Comparison of ENCODE assay signal across 7 mouse cellular contexts in genomic region chr2:168154090-168154881, GRCm38 (mm10). TPM values are rescaled to one million over a fixed set of nuclear protein-coding genes. Genes with fewer than 3 reads are reported as not detected.
DNase-seq lines count a peak whose midpoint lies in the region; ATAC-seq lines count a peak whose summit lies in the region.

No protein-coding gene starts in this region.

- intact Hi-C loops in gastrocnemius, postnatal 36 days (cut with DNase I), result loop anchor here (10.0 kb wide), 1 partner anchor 1569 kb away; no protein-coding TSS in a partner anchor
- intact Hi-C loops in left cerebral cortex, postnatal 36 days (cut with DNase I), result no loop called here

- 20% methylated on average over 14 of the region's 14 CpGs for WGBS in intestine, embryonic 15.5 days
- WGBS in midbrain, embryonic 11.5 days, result 19% methylated on average over 14 of the region's 14 CpGs

- H3K9me3 ChIP-seq in intestine, embryonic 15.5 days, result no peaks in the 10 kb centered on the region
- H3K9me3 ChIP-seq in midbrain, embryonic 11.5 days (ENCODE audit: control insufficient read depth, low read length), result no peaks in the 10 kb centered on the region

- H3K27me3 ChIP-seq in intestine, embryonic 15.5 days (replicated peaks), result no peaks in the 10 kb centered on the region
- H3K27me3 ChIP-seq in midbrain, embryonic 11.5 days (ENCODE audit: control insufficient read depth, insufficient read depth, low read length), result no peaks in the 10 kb centered on the region

- H3K4me3 ChIP-seq in intestine, embryonic 15.5 days (replicated peaks), result no peak overlapping the region
- no peak overlapping the region for H3K4me3 ChIP-seq in midbrain, embryonic 11.5 days (ENCODE audit: low read depth, low read length)

- no peaks in the 10 kb centered on the region for H3K36me3 ChIP-seq in intestine, embryonic 15.5 days
- H3K36me3 ChIP-seq in midbrain, embryonic 11.5 days (ENCODE audit: control insufficient read depth, insufficient read depth, low read length), result no peaks in the 10 kb centered on the region

- peak overlapping the region; percentile 74 for H3K27ac ChIP-seq in intestine, embryonic 15.5 days
- H3K27ac ChIP-seq in midbrain, embryonic 11.5 days (ENCODE audit: low read depth, low read length), result peak overlapping the region; percentile 71

- peak; percentile 97 for ATAC-seq in intestine, embryonic 15.5 days
- peak; percentile 93 for ATAC-seq in midbrain, embryonic 11.5 days (ENCODE audit: low FRiP score)

- peak overlapping the region; percentile 48 for H3K4me2 ChIP-seq in intestine, embryonic 15.5 days (replicated peaks)
- H3K4me2 ChIP-seq in midbrain, embryonic 11.5 days, result peak overlapping the region; percentile 18; the same call in 1 of the 2 replicates

- peak; percentile 87 to 91 for DNase-seq in adrenal gland, adult (ENCODE audit: inconsistent age in 2 of 2, low spot score in 1 of 2)
- peak; percentile 93 for DNase-seq in embryo, embryonic 11.5 days (ENCODE audit: low read depth, low spot score)
- peak; percentile 56 to 66 for DNase-seq in gastrocnemius, postnatal 36 days
- DNase-seq in left cerebral cortex, postnatal 36 days (ENCODE audit: low spot score in 2 of 2), result peak; percentile 18 to 47
- peak; percentile 99 for DNase-seq in midbrain, embryonic 11.5 days (ENCODE audit: low spot score, missing footprints)
- DNase-seq in right cerebral cortex, postnatal 4 days, result peak; percentile 55

- H3K4me1 ChIP-seq in intestine, embryonic 15.5 days (replicated peaks), result peaks cover 20% of the 10 kb centered on the region
- peaks cover 19% of the 10 kb centered on the region for H3K4me1 ChIP-seq in midbrain, embryonic 11.5 days (ENCODE audit: control insufficient read depth, insufficient read depth, low read length)

- H3K9ac ChIP-seq in intestine, embryonic 15.5 days, result 0 out of 2 replicates have a peak overlapping the region, but pooled peaks have one; percentile 4
- H3K9ac ChIP-seq in midbrain, embryonic 11.5 days (ENCODE audit: low read length), result peak overlapping the region; percentile 35; the same call in 1 of the 2 replicates

RNA-seq across cellular contexts. Expression of gene Adnp, which starts 52.6 kb away (rescaled TPM):
- total RNA-seq in gastrocnemius, postnatal 36 days (2021), result 10 to 100 TPM; 15.1 to 18.0 TPM
- 4.6 and 6.1 TPM in 2 replicates for polyA plus RNA-seq in intestine, embryonic 15.5 days (2015; fragmentation: Nextera tagmentation; extraction: Ambion mirVana)
- total RNA-seq in left cerebral cortex, postnatal 36 days (2021), result 10 to 100 TPM; 80.9 to 85.3 TPM
- polyA plus RNA-seq in midbrain, embryonic 11.5 days (2014; fragmentation: Nextera tagmentation; extraction: Ambion mirVana), result 6.0 and 9.7 TPM in 2 replicates

Comparison
In these comparisons a context has a peak if more than half of its experiments do, and no peak if none do; other contexts are left out.
1. DNase-seq: peak in every context shown above with its lines; median percentile 99 in midbrain, embryonic 11.5 days; 93 in embryo, embryonic 11.5 days; 89 in adrenal gland, adult; 61 in gastrocnemius, postnatal 36 days; 55 in right cerebral cortex, postnatal 4 days; 32 in left cerebral cortex, postnatal 36 days.
2. RNA of gene Adnp, which starts 52.6 kb away (total RNA-seq): 80.9 to 85.3 TPM in left cerebral cortex, postnatal 36 days; 15.1 to 18.0 TPM in gastrocnemius, postnatal 36 days; every median in the first group is over 4 times any median in the second.